Mouse (Mus musculus) CH12.LX (cell line): ENCODE data around the gene Mff. TPM values are rescaled to one million over a fixed set of nuclear protein-coding genes. Genes with fewer than 3 reads are reported as not detected.

Source experiments
- DNase-seq: peaks from one replicate; pipeline ENCODE4 v3.0.0-alpha.2; 2013; ENCODE audit errors: extremely low read depth
- H3K27ac ChIP-seq: 2 replicates; pipeline ENCODE4 v1.5.1; 2012; ENCODE audit warnings: low read depth, mild to moderate bottlenecking, control low read depth, moderate library complexity; ENCODE audit not compliant: insufficient read depth
- H3K27me3 ChIP-seq: replicated peaks from 2 replicates; pipeline ENCODE3; 2012; ENCODE audit warnings: inconsistent platforms
- H3K36me3 ChIP-seq, 2 experiments: replicated peaks in 1 of 2; 2 replicates each; pipeline versions ENCODE3 to v1.6.1; 2012; ENCODE audit warnings: inconsistent platforms in 1 of 2, low read length in 1 of 2, mild to moderate bottlenecking in 1 of 2, mixed read lengths in 1 of 2, moderate library complexity in 1 of 2; ENCODE audit not compliant: control insufficient read depth in 1 of 2, insufficient read depth in 1 of 2
- H3K4me1 ChIP-seq, 2 experiments: 2 replicates each; pipeline ENCODE4 v1.6.1; 2012; ENCODE audit warnings: inconsistent platforms in 1 of 2, moderate library complexity in 1 of 2; ENCODE audit not compliant: insufficient read depth in 2 of 2, control insufficient read depth in 1 of 2
- H3K4me2 ChIP-seq: 2 replicates; pipeline ENCODE4 v1.6.1; 2012; ENCODE audit warnings: low read depth, mild to moderate bottlenecking, control low read depth; ENCODE audit not compliant: poor library complexity, insufficient read depth, severe bottlenecking
- H3K4me3 ChIP-seq, 3 experiments: fragments of 150-350 bp in 1 of 3; sonication (generic) in 1 of 3; replicated peaks in 1 of 3; 2 replicates each; pipeline versions ENCODE3 to v1.5.1; 2011 to 2012; ENCODE audit warnings: low read depth in 2 of 3, low read length in 2 of 3, mild to moderate bottlenecking in 2 of 3, moderate library complexity in 2 of 3, control low read depth in 1 of 3, improper control_type of control experiment in 1 of 3, inconsistent platforms in 1 of 3, mixed read lengths in 1 of 3; ENCODE audit not compliant: poor library complexity in 1 of 3
- H3K79me2 ChIP-seq: replicated peaks from 2 replicates; pipeline ENCODE4 v1.6.1; 2012; ENCODE audit warnings: mild to moderate bottlenecking, moderate library complexity; ENCODE audit not compliant: control insufficient read depth, poor library complexity, insufficient read depth, severe bottlenecking; ENCODE audit errors: extremely low read depth
- H3K9ac ChIP-seq: 2 replicates; pipeline ENCODE4 v1.6.1; 2012; ENCODE audit warnings: low read depth, mild to moderate bottlenecking, control low read depth, moderate library complexity; ENCODE audit not compliant: insufficient read depth
- H3K9me3 ChIP-seq: replicated peaks from 2 replicates; pipeline ENCODE3; 2012; ENCODE audit warnings: low read length, inconsistent platforms, mixed read lengths
- BHLHE40 ChIP-seq: IDR thresholded peaks from 2 replicates; pipeline ENCODE4 v1.6.1; 2011; ENCODE audit warnings: mild to moderate bottlenecking, low read depth, low read length, improper control_type of control experiment
- CHD2 ChIP-seq: IDR thresholded peaks from 2 replicates; pipeline ENCODE4 v1.6.1; 2011; ENCODE audit warnings: low read length, improper control_type of control experiment
- CTCF ChIP-seq, 2 experiments: IDR thresholded peaks in 1 of 2; conservative IDR thresholded peaks in 1 of 2; 2 replicates each; pipeline ENCODE4 v1.5.1; 2011 to 2012; ENCODE audit warnings: low read depth in 2 of 2, low read length in 2 of 2, improper control_type of control experiment in 1 of 2, inconsistent platforms in 1 of 2, mild to moderate bottlenecking in 1 of 2, moderate library complexity in 1 of 2
- ELF1 ChIP-seq: IDR thresholded peaks from 2 replicates; pipeline ENCODE4 v1.6.1; 2014; ENCODE audit warnings: low read depth, mild to moderate bottlenecking, inconsistent platforms, low read length, improper control_type of control experiment
- EP300 ChIP-seq: IDR thresholded peaks from 2 replicates; pipeline ENCODE4 v1.6.1; 2011; ENCODE audit warnings: low read length, improper control_type of control experiment
- ETS1 ChIP-seq: conservative IDR thresholded peaks from 2 replicates; pipeline ENCODE4 v1.6.1; 2012; ENCODE audit warnings: low read depth, mild to moderate bottlenecking, inconsistent platforms, low read length, improper control_type of control experiment, moderate library complexity
- GABPA ChIP-seq: IDR thresholded peaks from 2 replicates; pipeline ENCODE4 v1.6.1; 2012; ENCODE audit warnings: low read depth, low read length, improper control_type of control experiment, inconsistent platforms; ENCODE audit not compliant: insufficient replicate concordance
- HCFC1 ChIP-seq: IDR thresholded peaks from 2 replicates; pipeline ENCODE4 v1.6.1; 2012; ENCODE audit warnings: low read depth, mild to moderate bottlenecking, inconsistent platforms, low read length, improper control_type of control experiment
- IRF4 ChIP-seq: IDR thresholded peaks from 2 replicates; pipeline ENCODE4 v1.6.1; 2014; ENCODE audit warnings: low read depth, mild to moderate bottlenecking, inconsistent platforms, low read length, improper control_type of control experiment
- JUND ChIP-seq: conservative IDR thresholded peaks from 2 replicates; pipeline ENCODE4 v1.6.1; 2011; ENCODE audit warnings: low read depth, low read length, improper control_type of control experiment
- KAT2A ChIP-seq: IDR thresholded peaks from 2 replicates; pipeline ENCODE4 v1.6.1; 2012; ENCODE audit warnings: low read length, improper control_type of control experiment, inconsistent platforms; ENCODE audit not compliant: insufficient replicate concordance
- MAX ChIP-seq: IDR thresholded peaks from 2 replicates; pipeline ENCODE4 v1.6.1; 2011; ENCODE audit warnings: low read length, improper control_type of control experiment
- MAZ ChIP-seq: IDR thresholded peaks from 2 replicates; pipeline ENCODE4 v1.6.1; 2012; ENCODE audit warnings: low read depth, mild to moderate bottlenecking, inconsistent platforms, low read length, improper control_type of control experiment, moderate library complexity
- MEF2A ChIP-seq: IDR thresholded peaks from 2 replicates; pipeline ENCODE4 v1.6.1; 2014; ENCODE audit warnings: low read depth, mild to moderate bottlenecking, inconsistent platforms, low read length, improper control_type of control experiment, borderline replicate concordance
- NELFE ChIP-seq: IDR thresholded peaks from 2 replicates; pipeline ENCODE4 v1.6.1; 2011; ENCODE audit warnings: low read depth, low read length, improper control_type of control experiment
- NRF1 ChIP-seq: IDR thresholded peaks from 2 replicates; pipeline ENCODE4 v1.6.1; 2014; ENCODE audit warnings: low read depth, mild to moderate bottlenecking, inconsistent platforms, low read length, improper control_type of control experiment, moderate library complexity
- POLR2A ChIP-seq: IDR thresholded peaks from 2 replicates; pipeline ENCODE4 v1.6.1; 2011; ENCODE audit warnings: low read depth, mild to moderate bottlenecking, improper control_type of control experiment, low read length
- SIN3A ChIP-seq: IDR thresholded peaks from 2 replicates; pipeline ENCODE4 v1.6.1; 2012; ENCODE audit warnings: low read length, improper control_type of control experiment, inconsistent platforms
- TBP ChIP-seq: conservative IDR thresholded peaks from 2 replicates; pipeline ENCODE4 v1.6.1; 2011; ENCODE audit warnings: low read depth, low read length, improper control_type of control experiment
- TCF12 ChIP-seq: IDR thresholded peaks from 2 replicates; pipeline ENCODE4 v1.6.1; 2014; ENCODE audit warnings: low read depth, mild to moderate bottlenecking, inconsistent platforms, low read length, improper control_type of control experiment
- USF1 ChIP-seq: IDR thresholded peaks from 2 replicates; pipeline ENCODE4 v1.6.1; 2014; ENCODE audit warnings: low read depth, mild to moderate bottlenecking, inconsistent platforms, low read length, improper control_type of control experiment
- USF2 ChIP-seq: conservative IDR thresholded peaks from 2 replicates; pipeline ENCODE4 v1.6.1; 2011; ENCODE audit warnings: low read depth, low read length, improper control_type of control experiment
- ZMIZ1 ChIP-seq: IDR thresholded peaks from 2 replicates; pipeline ENCODE4 v1.6.1; 2012; ENCODE audit warnings: low read depth, mild to moderate bottlenecking, inconsistent platforms, low read length, improper control_type of control experiment
- dilution Hi-C: fragments of 300-500 bp; cut with MboI; formaldehyde crosslinking; loops from 2 replicates; pipeline ENCODE4 v1.14.3; 2020; ENCODE audit warnings: low sequenced_read_pairs; ENCODE audit not compliant: extremely low pct_unique_long_range_greater_than_20kb, extremely low pct_ligation_motif_present
- in situ Hi-C: fragments of 300-500 bp; cut with MboI; formaldehyde crosslinking; loops from 3 replicates; pipeline ENCODE4 v1.14.3; 2019; ENCODE audit warnings: low sequenced_read_pairs, low pct_ligation_motif_present, low pct_unique_long_range_greater_than_20kb, mixed read lengths
- polyA plus RNA-seq: library from polyadenylated mRNA; unstranded; fragments of >175 nt; gene quantifications from 2 replicates; pipeline ENCODE4 v1.2.1, GENCODE M21; 2012; ENCODE audit warnings: low read depth; ENCODE audit not compliant: insufficient read length
- total RNA-seq, 2 experiments: library from RNA; depleted of rRNA; stranded (reverse); fragments of 300-350 nt in 1 of 2; fragments of >200 nt in 1 of 2; gene quantifications; 2 replicates each; pipeline ENCODE4 v1.2.3; 2012 to 2014

The Mff gene
- total RNA-seq (2012; rRNA removed), result 90.7 and 95.3 TPM in 2 replicates
- 169 and 210 TPM in 2 replicates for total RNA-seq (2014; rRNA removed)
- polyA plus RNA-seq, result 155 and 232 TPM in 2 replicates

DNA sequence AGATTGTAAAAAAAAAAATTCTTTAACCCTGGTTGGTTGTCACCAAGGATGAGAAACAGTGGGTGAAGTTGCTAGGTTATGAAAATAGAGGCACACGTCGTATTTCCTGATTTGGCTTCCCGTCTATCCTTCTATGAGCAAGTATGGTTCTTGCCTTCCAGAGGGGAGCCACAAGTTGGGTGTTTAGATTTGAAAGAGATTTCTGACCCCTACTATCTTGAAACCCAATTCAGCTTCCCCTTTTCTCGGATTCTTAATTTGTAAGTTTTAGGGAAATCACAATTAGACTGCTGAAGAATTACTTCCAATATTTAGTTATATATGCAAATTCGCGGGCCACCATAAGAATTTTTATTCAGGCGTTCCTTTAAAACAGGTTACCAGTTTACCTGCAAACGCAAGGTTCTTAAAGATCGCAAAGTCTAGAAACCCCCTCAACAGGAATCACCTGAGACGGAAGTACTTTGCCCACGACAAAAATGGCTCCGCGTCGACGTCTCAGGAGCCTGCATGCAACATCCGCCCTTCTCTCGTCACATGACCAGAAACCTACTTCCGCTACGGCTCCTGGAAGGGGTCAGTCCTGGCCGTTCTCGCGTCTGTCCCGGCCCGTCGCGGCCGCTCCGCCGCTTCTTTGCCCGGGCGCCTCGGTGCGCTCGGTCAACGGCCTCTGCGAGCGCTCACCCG is at the start of gene Mff:
Mff (plus strand) TSS at position 552 of the 687 bp plus-strand sequence.
- dilution Hi-C loops, result no loop called here

DNA sequence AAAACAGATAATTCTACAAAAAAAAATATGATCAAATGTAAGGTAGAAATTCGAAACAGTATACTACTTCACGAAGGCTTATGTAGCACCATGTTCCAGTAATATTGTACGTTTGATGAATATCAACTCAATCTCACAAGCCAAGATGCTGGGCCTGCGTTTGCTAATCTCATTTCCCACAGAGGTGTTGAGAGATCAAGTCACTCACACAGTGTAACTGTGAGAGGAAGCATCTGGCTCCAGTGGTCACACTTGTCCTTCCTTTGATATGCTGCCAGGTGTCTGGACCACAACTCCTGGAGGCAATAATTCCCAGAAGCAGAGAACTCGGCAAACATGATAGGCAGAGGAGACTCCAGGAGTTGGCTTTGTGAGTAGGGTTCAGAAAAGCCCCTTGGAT is 38.4 kb upstream of the Mff start:
- no peak overlapping the region for H3K9ac ChIP-seq
- H3K27ac ChIP-seq, result no peak overlapping the region
- no peaks in the 10 kb centered on the region for H3K27me3 ChIP-seq
- no peak overlapping the region for H3K4me3 ChIP-seq
- H3K4me2 ChIP-seq, result no peak overlapping the region
- dilution Hi-C loops (no loop called here), in situ Hi-C loops (no loop called here)
- no peaks in the 10 kb centered on the region for H3K79me2 ChIP-seq
- no peak for DNase-seq
- H3K36me3 ChIP-seq, result no peaks in the 10 kb centered on the region
- H3K4me1 ChIP-seq, result no peaks in the 10 kb centered on the region
- TF ChIP-seq CTCF (conservative IDR thresholded peaks at IDR 0.05 in 1 of 2, IDR thresholded peaks at IDR 0.05 in 1 of 2; ENCODE audit: low read depth in 2 of 2, low read length in 2 of 2) (no peak), MAZ (no peak)
- H3K9me3 ChIP-seq, result no peaks in the 10 kb centered on the region

More for the DNA sequence above, at the start of gene Mff:
- Histone ChIP-seq H3K79me2 (peaks cover 17% of the 10 kb centered on the region), H3K4me1 (peaks cover 0 to 20% of the 10 kb centered on the region in 2 experiments; a peak in 2 of 4 replicates), H3K27me3 (no peaks in the 10 kb centered on the region), H3K9ac (peak within 1 kb of the TSS; percentile 97), H3K36me3 (peaks cover 8 to 23% of the 10 kb centered on the region in 2 experiments), H3K4me3 (peak within 1 kb of the TSS; percentile 79 to 94 (median 79)), H3K4me2 (peak within 1 kb of the TSS; percentile 97), H3K27ac (no peak within 1 kb of the TSS)
- in situ Hi-C loops, result no loop called here
- peak; percentile 97 for TF ChIP-seq USF1
- TF ChIP-seq NRF1, result peak; percentile 72
- peak; percentile 99 for TF ChIP-seq ELF1
- TF ChIP-seq EP300, result no peak
- peak; percentile 100 for TF ChIP-seq HCFC1
- TF ChIP-seq TBP, result peak; percentile 69
- no peak for TF ChIP-seq ZMIZ1
- peak; percentile 98 for TF ChIP-seq USF2
- TF ChIP-seq ETS1, result no peak; the same call in 1 of the 2 replicates
- TF ChIP-seq POLR2A, result peak; percentile 88
- TF ChIP-seq CHD2, result no peak
- no peak; the same call in 1 of the 2 replicates for TF ChIP-seq MEF2A
- TF ChIP-seq SIN3A, result peak; percentile 98
- TF ChIP-seq GABPA, result peak; percentile 77; the same call in 1 of the 2 replicates
- no peak for TF ChIP-seq JUND
- TF ChIP-seq NELFE, result peak; percentile 78
- TF ChIP-seq BHLHE40, result peak; percentile 57; the same call in 1 of the 2 replicates
- peak; percentile 84 for TF ChIP-seq TCF12
- peak; percentile 94 for TF ChIP-seq MAX
- peak; percentile 99 for TF ChIP-seq KAT2A
- TF ChIP-seq IRF4, result peak; percentile 71
- TF ChIP-seq, all 38 proteins: peak for 15
- peak; percentile 97 for DNase-seq
- H3K9me3 ChIP-seq, result no peaks in the 10 kb centered on the region
